Mouse (Mus musculus): ENCODE data around the gene Aspn.
"Not testable (repeated sequence)": the region's sequence is repeated elsewhere in the genome, so short reads cannot be mapped to it uniquely, and the experiment has no call there.

The Aspn gene

DNA sequence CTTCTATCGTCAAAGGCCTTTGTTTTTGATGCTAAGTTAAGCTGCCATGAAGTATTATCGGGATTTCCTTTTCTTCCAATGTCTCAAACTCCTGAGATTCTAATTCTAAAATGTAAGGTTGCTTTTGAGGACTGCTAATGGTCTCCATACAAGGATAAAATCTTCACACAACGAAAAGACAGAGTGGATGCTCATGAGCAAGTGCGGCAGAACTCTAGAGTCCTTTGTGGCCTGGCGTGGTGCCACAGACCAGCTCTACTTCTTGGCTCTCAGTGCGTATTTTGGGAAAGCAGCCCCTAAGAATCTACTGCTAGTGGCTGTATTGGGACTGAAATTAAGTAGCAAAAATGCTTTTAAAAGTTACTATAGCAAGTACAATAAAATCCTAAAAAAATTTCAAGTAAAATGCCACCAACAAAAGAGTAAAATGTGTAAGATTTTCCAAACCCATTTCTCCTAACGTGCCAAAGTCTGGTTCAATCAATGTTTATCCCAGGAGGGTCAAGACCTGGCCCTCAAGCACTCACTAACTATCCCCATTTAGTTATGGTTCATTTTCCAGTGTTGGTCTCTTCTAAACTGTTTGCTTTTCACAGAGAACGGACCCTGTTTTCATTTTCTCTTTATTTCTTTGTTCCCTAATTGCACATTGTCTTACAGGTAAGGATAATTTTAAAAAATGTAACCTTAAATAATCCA is 40.2 kb downstream of the Aspn start:
- DNase-seq: peak; percentile 54 to 66

DNA sequence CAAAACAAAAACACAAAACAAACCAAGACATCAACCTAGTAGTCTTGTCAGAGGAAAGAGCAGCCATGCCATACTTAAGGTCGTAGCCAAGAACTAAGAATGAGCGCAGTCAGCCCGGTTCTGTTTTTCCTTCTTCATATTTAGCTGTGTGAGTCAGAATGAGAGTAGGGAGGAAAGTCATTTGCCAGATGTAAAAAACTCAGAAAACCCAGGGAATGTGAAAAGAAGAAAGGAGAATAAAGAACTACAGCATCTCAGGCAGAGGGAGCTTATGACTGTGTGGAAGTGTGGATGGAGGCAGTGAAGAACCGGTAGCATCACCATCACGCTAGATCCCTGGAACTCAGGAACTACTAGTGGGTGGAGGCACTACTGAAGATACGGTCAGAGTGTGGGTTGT is 41.8 kb downstream of the Aspn start:
- DNase-seq: no peak

DNA sequence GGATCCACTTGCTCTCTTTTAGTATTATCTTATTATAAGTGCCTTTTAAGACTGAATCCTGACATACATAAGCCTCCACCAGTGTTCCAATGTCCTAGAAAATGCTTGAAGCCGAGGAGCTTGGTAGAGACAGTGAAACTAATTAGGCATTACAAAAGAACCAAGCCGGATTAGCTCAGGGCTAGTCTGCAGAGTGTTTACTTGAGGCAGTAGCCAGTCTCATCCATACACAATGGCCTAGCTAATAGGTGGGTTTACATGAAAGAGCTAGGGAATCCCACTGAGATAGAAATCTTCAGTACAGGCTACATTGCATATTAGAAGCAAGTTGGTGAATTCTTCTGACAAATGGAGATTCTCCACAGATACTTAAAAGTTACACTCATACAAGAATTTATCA is 58.3 kb downstream of the Aspn start:
- not testable (repeated sequence) for DNase-seq

DNA sequence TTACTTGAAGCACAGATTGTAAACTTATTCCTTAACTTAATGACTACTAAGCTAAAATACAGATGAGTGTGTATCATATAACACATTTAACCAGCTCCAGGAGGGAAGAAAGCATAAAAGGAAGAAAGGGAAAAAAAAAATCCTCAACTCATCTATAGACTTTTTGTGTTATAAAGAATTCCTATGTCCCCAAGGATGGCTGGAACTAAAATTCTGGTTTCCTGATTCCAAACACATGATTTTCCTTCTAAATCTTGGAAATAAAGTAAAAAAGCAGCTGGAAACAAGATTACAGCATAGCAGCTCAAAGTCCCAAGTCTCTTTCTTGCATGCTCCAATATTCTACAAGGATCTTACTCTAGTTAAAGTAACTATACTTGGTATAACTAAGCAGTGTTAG is 59.4 kb downstream of the Aspn start:
- no peak for DNase-seq

DNA sequence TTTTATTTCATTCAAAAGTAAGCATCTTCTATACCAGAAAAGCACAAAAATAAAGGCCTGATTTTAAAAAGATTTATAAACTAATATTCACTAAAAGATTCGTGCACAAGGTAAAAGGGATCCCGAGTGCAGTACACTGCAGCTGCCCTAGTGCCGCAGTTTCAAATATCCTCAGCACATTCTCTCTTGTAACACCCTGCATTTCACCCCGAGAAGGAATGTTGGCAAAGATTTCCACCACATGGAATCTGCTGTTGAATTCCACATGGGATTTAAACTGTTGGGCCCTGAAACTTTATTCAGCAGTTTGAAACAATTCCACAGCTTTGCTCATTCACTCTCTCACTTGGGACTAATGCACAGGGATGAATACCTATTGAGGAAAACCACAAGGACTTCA is 63.5 kb downstream of the Aspn start, which contains the start of gene Ogn:
Gene Ogn (plus strand): TSS at position 333 of the 400 bp plus-strand sequence.
- DNase-seq: peak; percentile 12 to 38

DNA sequence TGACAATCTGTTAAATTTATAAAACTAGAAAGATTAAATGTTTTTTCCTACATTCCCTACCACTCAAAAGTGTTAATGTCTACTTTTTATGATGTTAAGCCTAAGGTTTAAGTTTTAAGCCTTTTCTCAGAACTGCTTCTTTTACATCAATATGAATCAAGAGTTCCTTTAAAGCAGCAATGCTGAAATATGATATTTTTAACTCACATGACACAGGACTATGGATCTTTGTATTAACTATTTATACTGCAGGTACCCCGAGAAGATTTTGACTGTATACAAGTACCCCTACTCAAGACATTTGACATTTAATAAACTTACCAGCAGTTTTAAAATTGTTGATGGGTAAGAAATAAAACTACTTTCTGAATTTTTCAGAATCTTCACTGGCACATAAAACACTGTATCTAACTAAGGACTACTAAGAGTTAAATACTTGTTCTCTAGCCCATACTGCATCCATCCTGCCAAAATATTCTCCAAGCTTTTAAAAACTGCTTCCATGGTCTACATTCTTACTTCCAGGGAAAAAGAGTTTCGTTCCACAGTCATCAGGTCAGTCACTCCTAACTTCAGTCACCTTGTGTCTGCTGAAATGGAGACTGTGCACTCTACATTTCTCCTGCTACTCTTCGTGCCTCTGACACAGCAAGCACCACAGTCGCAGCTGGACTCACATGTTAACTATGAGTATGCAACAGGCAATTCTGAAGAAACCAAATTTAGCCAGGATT is 64.5 kb downstream of the Aspn start:
- no peak for DNase-seq

DNA sequence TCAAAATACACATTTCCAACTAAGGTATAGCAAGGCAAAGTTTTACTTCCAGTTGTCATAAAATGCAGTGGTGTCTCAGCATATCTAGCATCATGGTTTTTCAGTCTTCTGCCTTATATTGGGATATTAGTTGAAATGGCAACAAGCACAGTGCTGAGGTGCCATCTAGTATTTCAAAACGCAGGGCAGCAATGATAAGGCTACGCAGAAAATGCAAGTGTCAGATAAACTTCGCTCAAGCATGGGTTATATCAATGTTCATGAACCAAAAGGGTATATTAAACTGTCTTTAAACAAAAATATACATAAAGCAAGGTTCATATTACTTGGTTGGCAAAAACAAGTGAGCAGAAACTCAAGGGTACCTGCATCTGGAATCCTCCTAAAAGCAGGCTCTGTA is 72.8 kb downstream of the Aspn start:
- DNase-seq: no peak
